Mouse (Mus musculus): Measurements from ENCODE around the gene Zan. TPM values are rescaled to one million over a fixed set of nuclear protein-coding genes. Genes with fewer than 3 reads are reported as not detected.

Gene Zan
- polyA plus RNA-seq, 1 experiment from 2014 or later: 0.18 TPM

DNA sequence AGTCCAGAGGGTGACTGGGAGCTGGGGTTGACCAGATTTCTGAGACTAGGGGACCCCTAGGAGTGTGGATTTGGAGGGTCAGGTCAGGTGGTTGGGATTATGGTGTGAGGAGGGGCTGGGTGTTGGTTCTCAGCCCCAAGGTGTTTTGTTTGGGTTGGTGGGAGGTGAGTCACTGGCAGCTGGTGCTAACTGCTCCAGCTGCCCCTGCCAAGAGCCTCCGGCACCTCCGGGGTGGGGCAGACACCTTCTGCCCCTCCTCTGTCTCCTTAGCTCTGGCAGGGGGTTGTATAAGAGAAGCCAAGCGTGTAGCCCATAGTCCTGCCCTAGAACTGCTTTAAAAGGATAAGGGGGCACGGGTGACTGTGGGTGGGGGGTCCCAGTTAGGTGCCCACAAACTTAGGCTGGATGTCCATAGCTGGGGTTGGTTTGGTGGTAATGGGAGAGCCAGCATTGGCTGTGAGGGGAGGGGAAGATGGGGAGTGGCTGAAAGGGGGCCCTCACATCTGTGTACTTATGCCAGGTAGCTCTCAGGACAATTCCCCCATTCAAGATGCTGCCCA lies 102.3 kb downstream of the Zan start:
- peak; percentile 16; the same call in 1 of the 2 replicates for ATAC-seq (ENCODE audit: insufficient read depth)
- H3K9ac ChIP-seq: no peak overlapping the region
- peaks cover 61% of the 10 kb centered on the region for H3K36me3 ChIP-seq (ENCODE audit: insufficient read depth)
- peak overlapping the region; percentile 25; the same call in 1 of the 2 replicates for H3K4me2 ChIP-seq
- no peak for DNase-seq
- no peaks in the 10 kb centered on the region for H3K27me3 ChIP-seq (ENCODE audit: insufficient read depth, low read length)
- H3K4me1 ChIP-seq (ENCODE audit: insufficient read depth): peaks cover 3% of the 10 kb centered on the region; the same call in 1 of the 2 replicates
- no peaks in the 10 kb centered on the region for H3K9me3 ChIP-seq (ENCODE audit: low read depth, low read length)
- peak overlapping the region; percentile 74 for H3K27ac ChIP-seq (ENCODE audit: low read depth)
- H3K4me3 ChIP-seq (ENCODE audit: low read depth, low read length): no peak overlapping the region
- no peak for TF ChIP-seq CTCF (IDR thresholded peaks at IDR 0.05; ENCODE audit: low read depth)
- 51% methylated on average over 4 of the region's 4 CpGs for WGBS

GRCm38 (mm10) chr5:137373371-137373950 lies 103.4 kb downstream of the Zan start:
- Histone ChIP-seq H3K27me3 (ENCODE audit: insufficient read depth, low read length) (no peaks in the 10 kb centered on the region), H3K27ac (ENCODE audit: low read depth) (no peak overlapping the region; the same call in 1 of the 2 replicates), H3K9me3 (ENCODE audit: low read depth, low read length) (no peaks in the 10 kb centered on the region), H3K9ac (no peak overlapping the region), H3K4me3 (ENCODE audit: low read depth, low read length) (no peak overlapping the region), H3K4me2 (no peak overlapping the region), H3K36me3 (ENCODE audit: insufficient read depth) (peaks cover 72% of the 10 kb centered on the region), H3K4me1 (ENCODE audit: insufficient read depth) (peaks cover 3% of the 10 kb centered on the region; the same call in 1 of the 2 replicates)
- ATAC-seq (ENCODE audit: insufficient read depth) (no peak), DNase-seq (no peak)
- TF ChIP-seq CTCF (IDR thresholded peaks at IDR 0.05; ENCODE audit: low read depth): no peak
- 80% methylated on average over 12 of the region's 12 CpGs for WGBS

DNA sequence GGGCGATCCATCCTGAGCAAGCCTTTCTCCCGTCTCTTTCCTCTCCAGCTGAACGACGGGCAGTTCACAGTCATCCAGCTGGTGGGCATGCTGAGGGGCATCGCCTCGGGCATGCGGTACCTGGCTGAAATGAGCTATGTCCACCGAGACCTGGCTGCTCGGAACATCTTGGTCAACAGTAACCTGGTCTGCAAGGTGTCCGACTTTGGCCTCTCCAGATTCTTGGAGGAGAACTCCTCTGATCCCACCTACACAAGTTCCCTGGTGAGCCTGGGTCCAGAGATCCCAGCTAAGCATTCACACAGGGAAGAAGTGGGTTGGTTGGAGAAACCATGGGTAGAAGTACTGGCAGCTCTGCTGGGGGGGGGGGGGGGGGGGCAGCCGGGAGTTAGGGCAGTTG lies 107.2 kb downstream of the Zan start:
- no peak for ATAC-seq (ENCODE audit: insufficient read depth)
- Histone ChIP-seq H3K9ac (no peak overlapping the region), H3K4me3 (ENCODE audit: low read depth, low read length) (no peak overlapping the region), H3K9me3 (ENCODE audit: low read depth, low read length) (no peaks in the 10 kb centered on the region), H3K27me3 (ENCODE audit: insufficient read depth, low read length) (no peaks in the 10 kb centered on the region), H3K4me2 (no peak overlapping the region), H3K4me1 (ENCODE audit: insufficient read depth) (no peaks in the 10 kb centered on the region), H3K27ac (ENCODE audit: low read depth) (no peak overlapping the region), H3K36me3 (ENCODE audit: insufficient read depth) (peaks cover 100% of the 10 kb centered on the region)
- DNase-seq: no peak
- WGBS: 94% methylated on average over 11 of the region's 11 CpGs
- TF ChIP-seq CTCF (IDR thresholded peaks at IDR 0.05; ENCODE audit: low read depth): no peak

DNA sequence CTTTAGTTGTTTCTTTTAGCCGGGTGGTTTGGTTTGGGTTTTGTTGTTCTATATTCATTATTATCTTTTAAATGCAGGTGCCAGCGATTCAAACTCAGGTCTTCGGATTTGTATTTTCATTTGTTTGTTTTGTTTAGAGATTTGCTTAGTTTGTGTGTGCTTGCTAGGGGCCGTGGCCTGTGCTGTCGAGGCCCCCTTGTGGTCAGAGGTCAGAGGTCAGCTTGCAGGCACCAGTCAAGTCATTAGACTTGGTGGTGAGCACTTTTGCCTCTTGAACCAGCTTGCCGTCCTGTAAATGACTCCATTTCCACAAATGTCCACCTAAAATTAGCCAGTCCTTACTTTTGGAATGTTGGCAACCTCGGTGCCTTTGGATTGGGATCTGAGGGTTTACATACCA lies 118.5 kb downstream of the Zan start:
- Histone ChIP-seq H3K36me3 (ENCODE audit: insufficient read depth) (peaks cover 98% of the 10 kb centered on the region), H3K4me2 (no peak overlapping the region), H3K9ac (no peak overlapping the region), H3K4me3 (ENCODE audit: low read depth, low read length) (no peak overlapping the region), H3K4me1 (ENCODE audit: insufficient read depth) (no peaks in the 10 kb centered on the region), H3K9me3 (ENCODE audit: low read depth, low read length) (no peaks in the 10 kb centered on the region), H3K27me3 (ENCODE audit: insufficient read depth, low read length) (no peaks in the 10 kb centered on the region), H3K27ac (ENCODE audit: low read depth) (no peak overlapping the region)
- ATAC-seq (ENCODE audit: insufficient read depth): no peak
- peak; percentile 15 for DNase-seq
- TF ChIP-seq CTCF (IDR thresholded peaks at IDR 0.05; ENCODE audit: low read depth): peak; percentile 15; the same call in 1 of the 2 replicates
- whole genome bisulfite sequencing: 30% methylated on average over 7 of the region's 7 CpGs

- WGBS: 75% methylated on average over 17 of the region's 17 CpGs
- H3K4me2 ChIP-seq: 0 out of 2 replicates have a peak overlapping the region, but pooled peaks have one; percentile 18
- H3K27me3 ChIP-seq (ENCODE audit: insufficient read depth, low read length): no peaks in the 10 kb centered on the region
- no peak overlapping the region for H3K27ac ChIP-seq (ENCODE audit: low read depth)
- H3K9ac ChIP-seq: no peak overlapping the region
- ATAC-seq (ENCODE audit: insufficient read depth) (no peak), DNase-seq (no peak)
- no peak for TF ChIP-seq CTCF (IDR thresholded peaks at IDR 0.05; ENCODE audit: low read depth)
- no peaks in the 10 kb centered on the region for H3K9me3 ChIP-seq (ENCODE audit: low read depth, low read length)
- H3K36me3 ChIP-seq (ENCODE audit: insufficient read depth): peaks cover 59% of the 10 kb centered on the region
- no peaks in the 10 kb centered on the region for H3K4me1 ChIP-seq (ENCODE audit: insufficient read depth)
- no peak overlapping the region for H3K4me3 ChIP-seq (ENCODE audit: low read depth, low read length)
Measured at GRCm38 (mm10) chr5:137354091-137354490, 122.8 kb downstream of the Zan start.

- no peaks in the 10 kb centered on the region for H3K9me3 ChIP-seq (ENCODE audit: low read depth, low read length)
- H3K4me1 ChIP-seq (ENCODE audit: insufficient read depth): peaks cover 12% of the 10 kb centered on the region; the same call in 1 of the 2 replicates
- no peak for ATAC-seq (ENCODE audit: insufficient read depth)
- peak overlapping the region; percentile 98 for H3K9ac ChIP-seq
- DNase-seq: peak; percentile 63
- H3K27me3 ChIP-seq (ENCODE audit: insufficient read depth, low read length): no peaks in the 10 kb centered on the region
- H3K4me2 ChIP-seq: peak overlapping the region; percentile 95
- peak overlapping the region; percentile 98; the same call in 1 of the 2 replicates for H3K27ac ChIP-seq (ENCODE audit: low read depth)
- no peak for TF ChIP-seq CTCF (IDR thresholded peaks at IDR 0.05; ENCODE audit: low read depth)
- peaks cover 41% of the 10 kb centered on the region for H3K36me3 ChIP-seq (ENCODE audit: insufficient read depth)
- WGBS: 7% methylated on average over 16 of the region's 16 CpGs
- H3K4me3 ChIP-seq (ENCODE audit: low read depth, low read length): peak overlapping the region; percentile 92
Measured at GRCm38 (mm10) chr5:137352011-137352975, 124.6 kb downstream of the Zan start.

Data from lung, embryonic 14.5 days (tissue).